Mouse (Mus musculus) layer of hippocampus, postnatal 25 days (tissue): ENCODE measurements around the gene Srrm3. TPM values are rescaled to one million over a fixed set of nuclear protein-coding genes. Genes with fewer than 3 reads are reported as not detected.

Experiments
- DNase-seq, 2 experiments: peaks; one replicate each; pipeline ENCODE4 v3.0.0; 2022; ENCODE audit warnings: mixed read lengths in 2 of 2, low spot score in 1 of 2; ENCODE audit errors: extremely low spot score in 1 of 2
- total RNA-seq, 2 experiments: library from RNA; stranded (reverse); gene quantifications; 2 replicates each; pipeline ENCODE4 v1.2.3; 2021

Gene Srrm3
- total RNA-seq, 2 experiments from 2014 or later, result 62.7 to 81.7 TPM

DNA sequence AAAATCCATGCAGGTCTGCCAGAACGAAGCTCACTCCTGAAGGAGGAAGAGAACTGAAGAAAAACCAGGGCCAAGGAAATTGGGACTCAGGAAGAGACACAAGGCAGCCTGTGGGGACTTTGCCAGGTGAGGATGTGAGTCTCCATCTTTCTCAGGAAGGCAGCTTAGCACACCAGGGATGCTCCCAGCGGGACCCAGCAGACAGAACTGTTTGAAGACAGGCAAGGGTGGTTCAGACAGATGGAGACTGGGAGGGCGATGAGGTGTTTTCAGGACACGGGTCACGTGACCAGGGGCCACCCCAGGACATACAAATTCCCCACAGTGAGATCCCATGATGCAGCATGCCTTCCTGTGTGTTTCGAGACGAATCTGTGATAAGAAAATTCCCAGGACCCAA is 11.8 kb downstream of the Srrm3 start:
- no peak for DNase-seq

DNA sequence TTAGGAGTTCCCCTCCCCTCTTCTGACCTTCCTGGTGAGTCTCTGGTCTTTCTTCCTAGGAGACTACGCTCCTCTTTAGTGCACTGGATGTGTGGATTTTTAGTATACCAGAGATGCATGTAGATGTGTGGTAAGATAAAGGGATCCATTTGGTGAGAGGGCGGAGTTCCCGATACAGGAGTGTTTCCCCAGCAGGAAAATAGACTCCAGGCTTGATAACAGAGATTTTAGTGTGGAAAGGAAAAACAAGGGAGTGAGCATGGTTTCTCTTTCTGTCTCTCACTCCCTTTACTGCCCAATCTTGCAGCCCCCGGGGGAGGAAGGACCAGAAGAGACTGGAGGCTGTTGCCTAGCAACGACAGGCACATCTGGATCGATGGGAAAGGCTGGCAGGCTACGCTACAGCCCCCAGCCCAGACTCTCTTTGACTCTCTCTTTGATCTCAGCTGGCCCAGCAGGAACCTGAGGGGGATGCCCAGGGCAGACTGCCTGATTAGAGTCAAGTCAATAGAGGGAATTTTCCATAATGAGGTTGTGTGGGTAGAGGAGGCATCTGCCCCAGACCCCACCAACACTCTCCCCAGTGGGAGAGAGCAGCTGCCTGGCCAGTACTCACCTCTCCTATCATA is 15.7 kb downstream of the Srrm3 start:
- DNase-seq, result no peak

DNA sequence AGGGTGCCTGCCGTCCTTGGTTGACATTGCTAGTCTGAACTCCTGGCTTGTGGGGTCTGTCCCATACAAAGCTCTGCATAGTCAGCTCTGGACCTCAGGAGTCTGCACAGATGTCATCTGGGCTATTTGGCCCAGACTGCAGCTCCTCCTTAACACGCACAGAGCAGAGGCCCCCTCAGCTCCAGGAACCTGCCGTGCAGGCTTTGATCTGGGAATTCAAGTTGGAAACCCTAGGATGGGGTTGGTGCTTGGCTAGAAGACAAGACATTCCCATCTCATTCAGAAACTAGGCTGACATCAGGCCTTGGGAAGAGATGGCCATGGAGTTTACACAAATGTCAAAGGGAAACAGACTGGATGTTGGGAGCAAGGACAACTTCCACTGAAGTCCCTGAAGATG is 17.8 kb downstream of the Srrm3 start:
- no peak for DNase-seq

DNA sequence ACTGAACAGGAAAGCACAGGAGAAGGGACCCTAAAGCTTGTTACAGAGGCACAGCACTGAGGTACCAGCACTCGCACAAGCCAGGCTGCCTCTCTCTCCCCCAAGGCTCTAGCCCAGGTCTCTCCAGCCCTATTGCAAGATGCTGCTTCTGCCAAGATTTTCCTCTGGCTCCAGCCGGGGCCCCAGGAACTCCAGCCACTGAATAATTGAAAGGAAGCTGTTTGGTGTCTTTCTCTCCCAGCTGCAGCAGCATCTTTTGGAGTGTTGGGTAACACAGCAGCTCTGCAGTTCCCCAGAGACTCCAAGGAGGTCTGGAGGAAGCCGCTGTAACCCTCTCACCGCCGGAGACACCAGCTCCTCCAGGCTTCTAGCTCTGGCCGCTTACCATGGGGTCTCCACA is 19.5 kb downstream of the Srrm3 start:
- DNase-seq, result no peak

DNA sequence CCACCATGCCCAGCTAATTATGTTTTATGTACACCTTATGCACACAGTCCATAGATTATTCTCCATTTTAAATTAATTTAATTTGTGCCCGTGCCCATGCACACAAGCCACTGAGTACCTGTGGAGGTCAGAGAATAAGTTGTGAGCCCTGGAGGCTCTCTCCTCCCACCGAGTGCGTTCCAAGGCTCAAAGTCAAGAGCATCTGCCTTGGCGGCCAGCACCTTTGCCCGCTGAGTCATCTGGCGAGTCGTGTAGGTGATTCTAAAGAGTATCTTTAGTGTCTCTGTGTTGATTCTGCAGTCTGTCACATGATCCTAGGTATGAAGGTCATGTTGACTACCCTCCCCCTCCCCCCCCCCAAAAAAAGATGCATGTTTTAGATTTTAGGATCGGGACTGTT is 22.7 kb downstream of the Srrm3 start:
- DNase-seq, result no peak

DNA sequence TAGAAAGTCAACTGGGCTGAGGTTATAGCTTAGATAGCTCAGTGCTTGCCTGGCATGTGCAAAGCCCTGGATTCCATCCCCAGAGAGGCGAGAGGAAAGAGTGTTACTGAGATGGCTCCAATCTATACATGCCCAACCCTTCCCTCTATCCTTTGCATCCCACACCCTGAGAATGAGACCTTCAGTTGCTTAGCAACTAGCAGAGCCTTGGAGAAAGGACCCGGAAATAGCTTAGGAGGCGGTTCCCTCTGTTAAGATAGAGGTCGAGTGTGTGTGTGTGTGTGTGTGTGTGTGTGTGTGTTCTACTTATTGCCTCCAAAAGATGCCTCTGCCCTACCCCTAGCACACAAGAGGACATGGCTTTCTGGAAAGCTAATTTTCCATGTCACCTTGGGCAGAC is 26.0 kb downstream of the Srrm3 start:
- DNase-seq, result no peak

DNA sequence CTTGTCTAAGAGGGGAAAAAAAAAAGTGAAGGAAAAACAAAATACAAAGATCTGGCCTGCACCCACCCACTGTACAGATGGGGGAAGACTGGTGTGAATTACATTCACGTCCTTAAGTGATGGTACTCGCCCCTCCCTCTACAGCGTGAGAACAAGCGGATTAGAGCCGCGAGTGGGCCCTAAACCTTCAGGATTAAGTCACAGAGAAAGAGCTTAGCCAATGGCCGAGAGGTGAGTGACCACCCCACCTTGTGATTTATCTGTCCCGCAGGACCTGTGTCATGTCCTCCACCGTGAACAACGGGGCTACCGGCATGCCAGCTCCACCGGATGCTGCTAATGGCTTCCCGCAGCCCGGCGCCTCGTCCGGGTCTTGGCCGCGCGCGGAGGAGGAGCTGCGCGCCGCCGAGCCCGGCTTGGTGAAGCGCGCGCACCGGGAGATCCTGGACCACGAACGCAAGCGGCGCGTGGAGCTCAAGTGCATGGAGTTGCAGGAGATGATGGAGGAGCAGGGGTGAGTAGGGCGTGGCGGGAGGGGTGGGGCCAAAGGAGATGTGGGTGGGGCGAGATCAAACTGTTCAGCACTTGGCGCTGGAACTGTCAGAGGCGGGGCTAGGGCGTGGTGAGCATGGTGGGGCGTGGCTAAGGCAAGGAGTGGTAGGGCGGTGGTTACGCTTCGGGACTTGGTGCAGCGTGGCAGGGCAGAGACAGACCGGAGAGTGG is 28.2 kb downstream of the Srrm3 start:
- DNase-seq, result peak; percentile 45 to 48

DNA sequence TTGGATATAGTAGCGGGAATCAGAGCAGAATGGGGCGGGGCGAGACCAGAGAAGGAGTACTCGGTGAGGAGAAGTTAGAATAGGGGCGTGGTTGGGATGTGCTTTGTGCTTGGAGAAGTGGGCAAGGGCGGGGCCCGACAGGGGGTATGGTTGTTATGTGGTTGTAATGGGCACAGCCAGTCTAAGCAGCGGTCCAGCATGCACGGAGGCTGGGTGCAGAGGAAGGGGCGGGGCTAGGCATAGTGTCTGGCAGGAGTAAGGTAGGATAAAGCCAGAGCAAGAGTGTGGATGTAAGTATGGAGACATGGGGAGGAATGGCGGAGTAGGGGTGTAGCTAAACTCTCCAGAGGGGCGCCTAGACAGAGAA is 28.8 kb downstream of the Srrm3 start:
- DNase-seq, result no peak

DNA sequence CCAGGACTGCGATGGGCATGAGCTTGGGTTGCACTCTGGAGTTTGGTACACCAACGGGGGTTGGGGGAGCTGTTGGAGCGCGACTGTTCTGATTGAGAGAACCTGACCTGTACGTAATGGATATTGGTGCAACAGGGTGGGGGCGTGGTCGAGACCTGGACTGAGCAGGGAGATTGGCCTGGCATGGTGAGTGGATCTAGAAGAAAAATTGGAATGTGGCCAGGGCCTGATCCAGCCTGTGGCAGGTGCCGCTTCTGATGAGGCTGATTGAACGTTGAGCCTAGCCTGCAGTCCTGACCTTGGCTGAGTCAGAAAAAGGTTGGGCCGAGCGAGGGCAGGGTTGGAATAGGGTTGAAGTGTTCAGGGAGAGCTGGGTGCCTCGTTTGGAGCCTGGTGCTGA is 29.3 kb downstream of the Srrm3 start:
- no peak for DNase-seq

DNA sequence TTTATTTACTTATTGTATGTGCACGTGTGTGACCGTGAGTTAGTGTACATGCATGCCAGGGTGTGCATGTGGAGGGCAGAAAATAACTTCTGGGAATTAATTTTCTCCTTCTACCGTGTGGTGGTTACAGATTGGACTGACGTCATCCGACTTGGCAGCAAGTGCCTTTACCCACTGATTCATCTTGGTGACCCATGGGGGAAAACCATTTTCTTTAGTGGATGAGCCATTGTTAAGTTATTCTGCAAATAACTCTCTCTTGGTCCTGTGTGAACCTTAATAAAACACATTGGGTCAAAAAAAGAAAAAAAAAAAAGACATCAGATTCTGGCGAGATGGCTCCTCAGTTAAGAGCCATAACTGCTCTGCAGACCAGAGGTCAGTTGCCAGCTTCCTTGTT is 35.0 kb downstream of the Srrm3 start:
- DNase-seq, result no peak

DNA sequence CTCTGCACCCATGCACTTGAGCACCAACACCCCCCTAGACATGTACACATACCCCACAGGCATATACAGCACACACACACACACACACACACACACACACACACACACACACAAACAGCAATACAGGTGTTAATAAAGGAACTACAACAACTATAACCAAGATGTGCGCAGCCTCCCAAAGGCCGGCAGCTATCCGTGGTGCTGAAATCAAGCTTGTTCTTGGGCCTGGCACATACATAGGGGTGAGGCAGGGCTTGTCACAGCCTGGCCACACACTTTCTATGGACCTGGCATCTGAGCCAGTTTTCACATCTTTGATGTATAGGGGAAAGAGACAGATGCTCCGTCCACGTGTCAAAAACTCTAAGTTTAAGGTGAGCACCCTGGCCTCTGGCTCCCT is 36.7 kb downstream of the Srrm3 start:
- peak in 1 of 2 experiments; percentile 30 for DNase-seq

DNA sequence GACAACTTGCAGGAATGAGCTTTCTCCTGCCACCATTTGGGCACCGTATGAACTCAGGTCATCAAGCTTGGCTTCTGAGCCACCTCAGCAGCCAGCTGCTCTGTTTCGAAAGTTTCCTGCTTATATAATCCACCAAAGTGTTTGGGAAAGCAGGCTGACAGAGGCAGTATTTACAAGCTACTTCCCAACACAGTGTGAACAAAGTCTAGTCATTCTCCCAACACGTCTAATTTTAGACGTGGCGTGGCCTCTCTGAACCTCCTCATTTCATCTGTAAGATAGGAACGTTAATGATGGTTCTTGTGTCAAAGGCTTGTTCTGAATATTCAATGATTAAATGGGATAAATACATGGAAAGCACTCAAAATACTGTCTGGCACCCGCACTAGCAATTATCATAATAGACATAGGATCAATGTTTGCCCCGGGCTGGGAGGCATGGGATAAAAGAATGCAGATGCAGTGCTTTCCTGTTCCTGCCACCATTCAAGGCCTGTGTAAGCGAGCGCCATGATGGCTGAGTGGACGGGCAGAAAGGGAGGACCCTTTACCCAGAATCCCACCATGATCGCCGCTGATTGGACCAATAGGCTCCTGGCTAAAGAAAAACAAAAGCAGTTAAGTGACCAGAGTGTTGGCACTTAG is 39.1 kb downstream of the Srrm3 start:
- DNase-seq, result no peak

DNA sequence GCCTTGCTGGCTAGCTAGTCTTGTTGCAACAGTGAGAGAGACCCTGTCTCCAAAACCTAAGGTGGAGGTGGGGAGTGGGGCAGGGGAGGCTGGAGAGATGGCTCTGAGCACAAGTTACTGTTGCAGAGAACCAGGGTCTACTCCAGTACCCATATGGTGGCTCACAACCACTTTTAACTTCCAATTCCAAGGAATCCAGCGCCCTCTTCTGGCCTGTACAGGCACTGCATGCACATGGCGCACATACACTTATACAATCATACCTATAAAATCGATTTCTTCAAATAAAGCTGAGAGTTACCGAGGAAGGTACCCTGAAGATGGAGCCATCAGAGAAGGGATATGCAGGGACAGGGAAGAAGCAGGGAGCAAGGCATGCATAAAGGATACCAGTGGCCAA is 40.8 kb downstream of the Srrm3 start:
- no peak for DNase-seq

DNA sequence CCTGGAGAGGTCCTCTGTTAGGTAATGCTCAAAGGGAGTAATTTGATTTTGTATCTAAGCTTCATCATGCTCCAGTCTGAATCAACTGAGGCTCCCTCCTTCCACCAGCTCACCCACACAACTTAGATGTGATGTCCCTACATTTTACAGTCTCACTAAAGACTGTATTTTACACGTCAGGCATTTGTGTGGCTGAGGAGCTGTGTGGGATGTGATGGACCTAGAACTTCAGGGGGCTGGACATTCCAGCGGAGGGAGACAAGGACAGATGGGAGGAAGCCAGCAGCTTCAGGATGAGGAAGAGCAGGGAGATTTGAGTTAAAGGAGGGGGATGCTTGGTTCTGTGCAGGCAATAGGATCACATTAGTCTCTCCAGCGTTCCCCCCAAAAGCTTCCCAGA is 41.2 kb downstream of the Srrm3 start:
- no peak for DNase-seq

DNA sequence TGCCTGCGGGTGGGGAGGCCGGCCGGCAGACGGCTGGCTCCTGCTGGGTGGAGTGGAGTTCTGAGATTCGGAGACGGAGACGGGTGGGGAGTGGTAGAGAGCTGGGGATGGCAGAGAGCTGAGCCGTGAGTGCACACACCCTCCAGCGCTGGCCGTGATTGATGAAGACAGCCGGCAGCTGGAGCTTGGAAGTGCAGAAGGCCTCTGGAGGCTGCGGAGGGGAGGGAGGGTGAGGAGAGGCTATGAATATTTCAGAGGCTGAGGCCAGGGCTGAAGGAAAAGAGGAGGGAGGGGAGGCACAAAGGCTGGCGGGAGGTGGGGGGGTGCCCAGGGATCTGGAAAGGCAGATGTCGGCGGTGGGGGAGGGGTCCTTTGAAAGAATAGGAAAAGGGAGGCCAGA is 44.3 kb downstream of the Srrm3 start:
- no peak for DNase-seq

DNA sequence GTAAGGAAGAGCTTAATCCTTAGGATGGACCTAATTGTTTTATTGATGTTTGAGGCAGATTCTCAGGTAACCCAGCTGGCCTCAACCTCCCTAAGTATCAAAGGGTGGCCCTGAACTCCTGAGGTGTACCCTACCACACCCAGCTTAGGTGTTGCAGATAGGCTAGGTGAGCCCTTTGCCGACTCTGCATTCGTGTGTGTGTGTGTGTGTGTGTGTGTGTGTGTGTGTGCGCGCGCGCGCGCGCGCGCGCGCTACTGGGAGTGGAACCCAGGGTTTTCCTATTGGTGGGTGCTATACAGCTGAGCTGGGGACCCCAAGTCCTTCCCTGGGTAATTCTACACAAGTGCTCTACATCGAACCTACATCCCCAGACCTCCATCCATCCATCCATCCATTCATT is 44.8 kb downstream of the Srrm3 start:
- DNase-seq, result no peak

DNA sequence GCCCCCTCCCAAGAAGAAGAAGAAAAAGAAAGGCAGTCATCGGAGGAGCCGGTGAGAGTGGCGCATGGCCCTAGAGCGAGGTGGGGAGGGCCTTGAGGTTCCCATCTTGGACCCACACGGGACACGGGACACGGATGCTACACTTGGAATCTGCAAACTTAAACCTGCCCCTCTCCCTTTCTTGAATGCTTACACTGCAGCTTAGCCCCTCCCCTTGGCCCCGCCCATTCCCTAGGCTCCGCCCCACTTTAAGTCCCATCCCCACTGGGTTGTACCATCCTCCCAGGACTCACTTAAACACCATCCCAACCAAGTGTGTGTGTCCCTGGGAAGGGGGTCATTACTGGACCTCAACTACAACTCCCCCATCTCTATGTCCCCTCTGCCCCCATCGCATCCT is 45.7 kb downstream of the Srrm3 start:
- DNase-seq, result no peak

DNA sequence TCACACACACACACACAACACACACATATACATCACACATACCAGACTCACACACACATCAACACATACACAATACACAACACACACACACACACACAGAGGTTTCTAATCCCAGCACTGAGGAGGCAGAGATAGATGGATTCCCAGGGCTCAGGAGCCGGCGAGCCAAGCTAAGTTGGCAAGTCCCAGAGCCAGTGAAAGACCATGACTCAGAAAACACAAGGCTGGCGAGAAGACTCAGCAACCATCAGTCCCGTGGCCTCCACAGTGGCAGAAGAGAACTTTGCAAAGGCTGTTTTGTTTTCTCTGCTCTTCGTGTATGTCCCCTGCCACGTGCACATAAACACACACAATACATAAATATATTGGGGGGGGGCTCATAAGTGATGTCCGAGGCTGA is 47.0 kb downstream of the Srrm3 start:
- DNase-seq, result no peak

DNA sequence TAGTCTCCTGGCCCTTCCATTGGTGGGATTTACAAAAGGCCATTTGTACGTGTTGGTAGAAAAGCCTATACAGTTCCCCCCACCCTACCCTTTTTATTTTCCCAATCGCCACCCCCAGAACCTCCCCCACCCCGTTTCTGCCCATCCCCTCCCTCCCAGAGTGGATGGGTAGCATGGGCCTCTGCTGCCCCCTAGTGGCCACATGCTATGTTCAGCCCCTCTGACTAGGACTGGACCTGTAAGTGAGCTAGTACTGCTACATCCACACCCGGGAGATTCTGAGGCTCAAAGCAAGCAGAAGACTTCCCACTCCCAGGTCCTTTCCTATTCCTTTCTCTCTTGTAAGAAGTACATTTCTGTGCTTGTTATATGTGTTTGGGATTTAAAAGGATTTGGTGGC is 48.5 kb downstream of the Srrm3 start:
- peak; percentile 83 to 93 for DNase-seq

DNA sequence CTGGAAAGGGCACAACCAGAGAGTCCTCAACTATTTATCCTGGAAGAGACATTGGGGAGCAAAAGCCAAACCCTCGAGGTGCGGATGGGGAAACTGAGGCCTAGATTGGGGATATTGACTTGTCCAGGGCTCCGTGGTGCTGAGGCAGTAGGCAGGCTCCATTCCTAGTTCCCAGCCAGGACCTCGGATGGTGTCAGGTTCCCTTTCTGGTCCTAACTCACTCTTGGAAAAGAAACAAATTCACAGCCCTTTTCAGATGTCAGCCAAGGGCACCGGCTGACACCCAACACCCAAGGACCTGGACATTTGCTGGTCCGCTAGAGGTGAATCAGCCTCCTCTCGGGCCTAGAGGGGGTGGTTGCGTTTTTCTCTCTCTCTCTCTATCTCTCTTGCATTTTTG is 60.0 kb downstream of the Srrm3 start:
- DNase-seq, result no peak

DNA sequence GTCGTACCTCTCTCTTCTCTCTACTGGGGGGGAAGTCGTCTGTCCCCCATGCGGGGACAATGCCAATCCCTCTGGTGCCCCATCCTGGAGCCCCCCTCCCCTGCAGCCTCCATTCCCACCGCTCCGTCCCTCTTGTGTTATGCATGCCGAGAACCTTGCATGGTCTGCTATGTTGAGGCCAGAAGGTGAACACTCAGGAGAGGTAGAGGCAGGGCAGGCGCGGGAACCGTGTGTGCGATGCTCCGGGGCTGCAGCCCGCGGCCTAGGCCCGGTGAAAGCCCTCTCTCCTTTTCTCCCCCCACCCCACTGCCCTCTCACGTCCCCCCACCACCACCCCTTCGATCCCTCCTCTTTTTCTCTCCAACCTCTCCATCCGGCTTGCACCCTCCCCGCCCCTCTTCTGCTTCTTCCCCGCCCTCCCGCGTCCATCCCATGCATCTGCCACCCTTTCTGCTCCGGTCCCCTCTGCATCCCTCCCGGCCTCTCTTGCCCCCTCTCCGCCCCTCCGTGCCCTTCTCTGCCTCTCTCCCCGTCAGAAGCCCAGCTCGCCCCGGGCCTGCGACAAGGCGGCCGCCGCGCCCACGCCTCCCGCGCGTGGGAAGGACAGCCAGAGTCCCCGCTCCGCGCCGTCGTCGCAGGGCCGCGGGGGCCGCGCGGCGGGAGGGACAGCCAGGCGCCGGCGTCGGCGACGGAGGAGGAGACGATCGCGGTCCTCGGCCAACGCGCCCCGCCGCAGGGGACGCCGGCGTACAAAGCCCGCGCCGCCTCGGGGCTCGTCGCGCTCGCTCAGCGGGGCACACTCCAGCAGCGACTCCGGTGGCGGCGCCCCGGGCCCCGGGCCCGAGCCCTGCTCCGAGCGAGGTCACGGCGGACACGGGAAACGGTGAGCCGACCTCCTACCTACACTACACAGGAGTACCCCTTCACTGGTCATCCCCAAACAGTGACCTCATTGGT is 61.2 kb downstream of the Srrm3 start:
- DNase-seq, result no peak
